Mouse (Mus musculus) megakaryocyte progenitor cell, adult 5-6 weeks (primary cell): ENCODE results near the gene Map10. TPM values are rescaled to one million over a fixed set of nuclear protein-coding genes. Genes with fewer than 3 reads are reported as not detected.
A peak's percentile ranks its signal among the peaks of the same experiment; 100 is the strongest.

Source experiments
- ATAC-seq: replicated peaks from 2 replicates; pipeline ENCODE4 v1.8.0; 2016; ENCODE audit warnings: mild to moderate bottlenecking, moderate TSS enrichment, inconsistent platforms; ENCODE audit not compliant: poor library complexity
- total RNA-seq, 2 experiments: library from RNA; stranded (forward) in 1 of 2; stranded (reverse) in 1 of 2; fragments of 157-497, 149-512 nt in 1 of 2; fragments of 200-1000 nt in 1 of 2; gene quantifications; 2 replicates each; pipeline versions ENCODE4 v1.2.3 to v1.2.4; 2015 to 2017

The Map10 gene
- total RNA-seq, 2 experiments from 2014 or later: 1.3 TPM

GRCm38 (mm10) chr8:125709171-125709570, 39.6 kb downstream of the Map10 start:
- no peak for ATAC-seq

DNA sequence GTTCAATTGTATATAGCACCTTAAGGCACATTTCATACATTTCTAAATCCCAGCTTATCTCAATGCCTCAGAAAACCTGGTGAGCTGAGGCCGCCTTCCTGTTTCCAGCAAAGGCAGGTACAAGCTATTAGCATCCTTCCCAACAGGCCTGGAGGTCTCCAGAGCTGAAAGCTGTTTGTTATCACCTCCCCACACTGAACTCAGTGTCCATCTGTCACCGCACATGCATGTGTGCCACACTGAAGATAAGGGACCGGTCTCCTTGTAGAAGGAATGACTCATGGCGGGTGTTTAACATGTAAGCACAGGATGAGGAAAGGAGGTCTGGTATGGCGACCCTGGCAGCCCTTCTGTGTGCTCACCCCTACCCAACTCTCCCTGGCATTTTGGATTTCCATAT, 41.9 kb downstream of the Map10 start:
- ATAC-seq: peak; percentile 95

- no peak for ATAC-seq
Measured at GRCm38 (mm10) chr8:125716211-125716610, 46.6 kb downstream of the Map10 start.

- ATAC-seq: no peak
Measured at GRCm38 (mm10) chr8:125716613-125717012, 47.0 kb downstream of the Map10 start.

DNA sequence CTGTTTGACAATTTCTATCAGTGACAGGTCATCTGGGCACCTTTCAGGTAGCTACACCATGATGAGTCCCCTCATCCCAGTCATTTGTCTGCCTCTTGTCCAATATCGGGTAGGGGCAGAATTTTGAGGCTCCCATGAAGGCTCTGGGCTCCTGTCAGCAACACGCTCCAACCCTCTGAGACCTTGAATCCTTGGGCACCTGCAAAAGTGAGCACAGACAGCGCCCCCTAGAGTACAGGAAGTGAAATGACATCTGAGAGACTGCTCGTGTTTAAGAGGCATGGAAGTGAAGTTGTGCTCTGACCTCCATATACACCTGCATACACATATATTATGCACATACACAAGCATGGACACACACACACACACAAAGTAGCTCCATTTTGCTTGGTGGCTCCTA, 49.3 kb downstream of the Map10 start:
- ATAC-seq: peak; percentile 59

- ATAC-seq: no peak
Measured at GRCm38 (mm10) chr8:125722675-125723074, 53.1 kb downstream of the Map10 start.

Other genes starting within 250 kb of the Map10 start
- 0.84 and 1.5 TPM in 2 replicates for gene Sipa1l2, start 100.0 kb upstream of the Map10 start, total RNA-seq (2015)
- gene Sipa1l2, start 100.0 kb upstream of the Map10 start, total RNA-seq (2017): 2.0 and 2.3 TPM in 2 replicates
- gene Ntpcr, start 60.1 kb downstream of the Map10 start, total RNA-seq (2015): 50.4 and 51.5 TPM in 2 replicates
- 26.9 and 31.3 TPM in 2 replicates for gene Ntpcr, start 60.1 kb downstream of the Map10 start, total RNA-seq (2017)
- gene Pcnx2, start 228.5 kb downstream of the Map10 start, total RNA-seq (2015): not detected in 2 replicates
- 0.03 TPM in 1 of 2 replicates, not detected in the other for gene Pcnx2, start 228.5 kb downstream of the Map10 start, total RNA-seq (2017)
- not detected in 2 replicates for gene Map3k21, start 240.6 kb downstream of the Map10 start, total RNA-seq (2015)
- gene Map3k21, start 240.6 kb downstream of the Map10 start, total RNA-seq (2017): not detected in 2 replicates